Mouse (Mus musculus): ENCODE measurements around the gene Pabpc6. TPM values are rescaled to one million over a fixed set of nuclear protein-coding genes. Genes with fewer than 3 reads are reported as not detected.

Gene Pabpc6
- polyA plus RNA-seq, 1 experiment, result not detected

Other genes with a start within 250 kb of the Pabpc6 start
- not detected in 2 replicates for gene Gm17728, start 247.7 kb downstream of the Pabpc6 start, polyA plus RNA-seq (2012; rRNA removed)

Measured in large intestine, adult 2 months (tissue).